Mouse (Mus musculus): ENCODE data around the gene Alyref.

Gene Alyref

GRCm38 (mm10) chr11:120545964-120546363 lies 52.2 kb downstream of the Alyref start:
- DNase-seq (ENCODE audit: low spot score in 2 of 2), result no peak

- no peak for DNase-seq (ENCODE audit: low spot score in 2 of 2)
Observed at GRCm38 (mm10) chr11:120542376-120542775, 55.8 kb downstream of the Alyref start.

Measured in spleen, postnatal 14 days (tissue).